Mouse (Mus musculus): ENCODE results near the gene Prickle2. TPM values are rescaled to one million over a fixed set of nuclear protein-coding genes. Genes with fewer than 3 reads are reported as not detected.

Gene Prickle2
- polyA plus RNA-seq, 1 experiment from 2014 or later = 4.4 TPM

- Histone ChIP-seq H3K4me2 (no peak overlapping the region), H3K27me3 (no peaks in the 10 kb centered on the region), H3K36me3 (no peaks in the 10 kb centered on the region), H3K4me1 (replicated peaks) (no peaks in the 10 kb centered on the region), H3K27ac (no peak overlapping the region), H3K4me3 (no peak overlapping the region), H3K9ac (no peak overlapping the region), H3K9me3 (replicated peaks) (no peaks in the 10 kb centered on the region)
- no peak for ATAC-seq (replicated peaks; ENCODE audit: insufficient number of reproducible peaks, insufficient read depth, low FRiP score, low read depth)
- 24% methylated on average over 1 of the region's 1 CpGs for WGBS
Observed at GRCm38 (mm10) chr6:92584026-92584425, 121.9 kb downstream of the Prickle2 start.

DNA sequence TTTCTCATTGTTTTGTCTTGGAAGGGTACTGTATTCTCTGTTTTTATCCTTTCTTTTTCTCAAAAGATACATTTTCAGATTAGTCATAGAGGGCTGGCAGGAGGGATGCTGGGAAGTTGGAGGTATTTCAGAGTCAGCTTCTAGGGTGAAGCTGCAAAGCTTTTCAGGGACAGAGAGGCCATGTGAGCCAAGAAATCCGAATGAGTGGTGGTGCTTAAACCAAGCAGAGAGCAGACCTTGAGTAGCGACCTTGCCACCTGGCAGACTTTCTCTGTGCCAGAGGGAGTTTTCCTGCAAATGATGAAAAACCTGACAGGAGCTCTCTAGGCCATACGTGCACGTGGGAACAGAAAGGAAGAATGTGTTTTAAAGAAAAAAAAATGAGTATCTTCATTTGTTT, 130.7 kb downstream of the Prickle2 start:
- H3K4me3 ChIP-seq = no peak overlapping the region
- H3K4me2 ChIP-seq = no peak overlapping the region
- no peaks in the 10 kb centered on the region for H3K36me3 ChIP-seq
- 0 out of 2 replicates have a peak, but pooled peaks cover 1% of the 10 kb centered on the region for H3K4me1 ChIP-seq (replicated peaks)
- H3K27ac ChIP-seq = no peak overlapping the region
- no peak for ATAC-seq (replicated peaks; ENCODE audit: insufficient number of reproducible peaks, insufficient read depth, low FRiP score, low read depth)
- H3K27me3 ChIP-seq = no peaks in the 10 kb centered on the region
- no peak overlapping the region for H3K9ac ChIP-seq
- WGBS = 69% methylated on average over 4 of the region's 4 CpGs
- no peaks in the 10 kb centered on the region for H3K9me3 ChIP-seq (replicated peaks)

DNA sequence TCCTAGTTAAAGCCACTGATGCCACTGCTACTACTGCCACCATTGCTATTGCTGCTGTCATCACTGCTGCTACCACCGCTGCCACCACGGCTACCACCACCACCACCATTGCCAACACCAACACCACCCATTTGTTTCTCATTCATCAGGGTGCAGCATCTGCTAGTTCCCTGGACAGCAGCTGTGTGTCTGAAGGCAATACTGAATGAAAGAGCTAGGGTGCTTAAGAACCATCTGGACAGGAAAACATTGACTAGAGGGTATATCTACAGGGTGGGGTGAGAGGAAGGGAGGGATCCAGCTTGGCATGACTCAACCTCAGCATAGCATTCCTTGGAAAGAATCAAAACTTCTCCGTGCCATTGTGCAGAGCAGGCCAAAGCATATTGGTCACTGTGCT, 133.8 kb downstream of the Prickle2 start:
- Histone ChIP-seq H3K4me3 (no peak overlapping the region), H3K27me3 (no peaks in the 10 kb centered on the region), H3K4me2 (no peak overlapping the region), H3K9ac (no peak overlapping the region), H3K4me1 (replicated peaks) (0 out of 2 replicates have a peak, but pooled peaks cover 4% of the 10 kb centered on the region), H3K27ac (no peak overlapping the region), H3K9me3 (replicated peaks) (no peaks in the 10 kb centered on the region), H3K36me3 (no peaks in the 10 kb centered on the region)
- whole genome bisulfite sequencing = 73% methylated on average over 3 of the region's 3 CpGs
- no peak for ATAC-seq (replicated peaks; ENCODE audit: insufficient number of reproducible peaks, insufficient read depth, low FRiP score, low read depth)

DNA sequence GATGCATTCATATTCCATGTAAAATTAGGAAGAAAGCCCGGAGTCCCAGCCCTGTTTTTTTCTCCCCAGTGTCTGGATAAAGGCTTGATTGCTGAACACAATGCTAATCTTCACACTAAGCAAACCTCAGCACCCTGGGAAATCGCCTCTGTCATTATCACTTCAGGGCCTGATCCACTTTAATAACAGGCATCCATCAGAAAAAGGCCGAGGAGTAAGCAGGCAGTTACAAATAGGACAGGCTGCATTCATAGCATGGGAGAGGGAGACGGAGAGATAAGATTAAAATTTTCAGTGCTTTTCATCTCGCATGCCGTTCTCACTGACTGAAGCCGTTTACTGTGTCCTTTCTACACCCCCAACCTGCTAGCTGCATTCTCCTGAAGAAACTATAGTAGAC, 135.9 kb downstream of the Prickle2 start:
- Histone ChIP-seq H3K36me3 (no peaks in the 10 kb centered on the region), H3K27ac (no peak overlapping the region), H3K9me3 (replicated peaks) (no peaks in the 10 kb centered on the region), H3K4me3 (no peak overlapping the region), H3K4me2 (no peak overlapping the region), H3K4me1 (replicated peaks) (0 out of 2 replicates have a peak, but pooled peaks cover 4% of the 10 kb centered on the region), H3K9ac (no peak overlapping the region), H3K27me3 (no peaks in the 10 kb centered on the region)
- 26% methylated on average over 7 of the region's 7 CpGs for WGBS
- no peak for ATAC-seq (replicated peaks; ENCODE audit: insufficient number of reproducible peaks, insufficient read depth, low FRiP score, low read depth)

- Histone ChIP-seq H3K27ac (no peak overlapping the region), H3K36me3 (no peaks in the 10 kb centered on the region), H3K9ac (no peak overlapping the region), H3K4me1 (replicated peaks) (0 out of 2 replicates have a peak, but pooled peaks cover 4% of the 10 kb centered on the region), H3K9me3 (replicated peaks) (no peaks in the 10 kb centered on the region), H3K4me2 (no peak overlapping the region), H3K27me3 (no peaks in the 10 kb centered on the region), H3K4me3 (no peak overlapping the region)
- ATAC-seq (replicated peaks; ENCODE audit: insufficient number of reproducible peaks, insufficient read depth, low FRiP score, low read depth) = no peak
- WGBS = 73% methylated on average over 4 of the region's 4 CpGs
Observed at GRCm38 (mm10) chr6:92569283-92569682, 136.7 kb downstream of the Prickle2 start.

- ATAC-seq (replicated peaks; ENCODE audit: insufficient number of reproducible peaks, insufficient read depth, low FRiP score, low read depth) = no peak
- H3K4me1 ChIP-seq (replicated peaks) = no peaks in the 10 kb centered on the region
- H3K4me3 ChIP-seq = no peak overlapping the region
- no peak overlapping the region for H3K4me2 ChIP-seq
- H3K9ac ChIP-seq = no peak overlapping the region
- H3K36me3 ChIP-seq = no peaks in the 10 kb centered on the region
- no peaks in the 10 kb centered on the region for H3K27me3 ChIP-seq
- 95% methylated on average over 1 of the region's 1 CpGs for WGBS
- H3K27ac ChIP-seq = no peak overlapping the region
- no peaks in the 10 kb centered on the region for H3K9me3 ChIP-seq (replicated peaks)
Observed at GRCm38 (mm10) chr6:92559261-92559660, 146.7 kb downstream of the Prickle2 start.

DNA sequence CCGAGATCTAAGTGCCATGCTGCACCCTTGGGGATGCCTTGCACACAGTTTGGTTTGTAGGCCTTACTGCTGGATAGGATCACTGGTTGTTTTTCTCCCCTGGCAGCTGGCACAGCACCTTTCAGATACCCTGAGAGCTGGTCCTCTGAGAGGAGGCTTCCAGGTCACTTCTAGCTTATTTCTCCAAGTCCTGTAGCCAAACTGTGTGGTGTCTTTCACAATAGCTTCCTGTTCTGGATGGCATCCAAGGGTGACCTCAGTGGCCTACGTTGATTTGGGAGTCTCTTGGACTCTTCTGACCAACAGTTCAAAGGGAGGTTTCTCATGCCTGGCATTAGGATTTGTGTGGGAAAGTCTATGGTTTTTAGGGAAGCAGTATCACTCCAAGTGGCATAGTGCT, 150.3 kb downstream of the Prickle2 start:
- no peak overlapping the region for H3K4me3 ChIP-seq
- no peak overlapping the region for H3K4me2 ChIP-seq
- no peaks in the 10 kb centered on the region for H3K27me3 ChIP-seq
- ATAC-seq (replicated peaks; ENCODE audit: insufficient number of reproducible peaks, insufficient read depth, low FRiP score, low read depth) = no peak
- 46% methylated on average over 2 of the region's 2 CpGs for WGBS
- H3K36me3 ChIP-seq = no peaks in the 10 kb centered on the region
- H3K9me3 ChIP-seq (replicated peaks) = no peaks in the 10 kb centered on the region
- no peak overlapping the region for H3K9ac ChIP-seq
- no peak overlapping the region for H3K27ac ChIP-seq
- no peaks in the 10 kb centered on the region for H3K4me1 ChIP-seq (replicated peaks)

- no peak for ATAC-seq (replicated peaks; ENCODE audit: insufficient number of reproducible peaks, insufficient read depth, low FRiP score, low read depth)
- WGBS = 75% methylated on average over 4 of the region's 4 CpGs
- Histone ChIP-seq H3K4me1 (replicated peaks) (no peaks in the 10 kb centered on the region), H3K9me3 (replicated peaks) (no peaks in the 10 kb centered on the region), H3K27ac (no peak overlapping the region), H3K27me3 (no peaks in the 10 kb centered on the region), H3K9ac (no peak overlapping the region), H3K4me3 (no peak overlapping the region), H3K4me2 (no peak overlapping the region), H3K36me3 (no peaks in the 10 kb centered on the region)
Observed at GRCm38 (mm10) chr6:92553086-92553485, 152.9 kb downstream of the Prickle2 start.

DNA sequence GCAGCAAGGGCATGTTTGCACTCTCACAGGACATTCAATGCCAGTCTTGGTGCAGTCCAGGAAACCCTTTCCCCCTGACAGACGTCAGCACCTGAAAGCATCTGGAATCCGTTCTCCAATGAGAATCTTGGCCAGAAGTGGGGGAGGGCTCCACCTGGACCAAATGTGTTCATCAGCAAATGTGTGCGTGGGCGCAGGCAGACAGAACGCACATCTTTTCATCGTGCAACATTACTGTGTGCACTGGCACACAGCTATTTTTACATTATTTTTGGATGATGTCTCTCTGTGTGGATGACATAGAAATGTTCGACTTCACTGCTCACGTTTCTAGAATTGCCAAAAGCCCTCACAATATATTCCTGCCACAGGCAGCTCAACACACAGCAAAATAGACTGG, 156.7 kb downstream of the Prickle2 start:
- Histone ChIP-seq H3K9ac (no peak overlapping the region), H3K4me3 (no peak overlapping the region), H3K27me3 (no peaks in the 10 kb centered on the region), H3K4me2 (no peak overlapping the region), H3K36me3 (no peaks in the 10 kb centered on the region), H3K27ac (no peak overlapping the region), H3K9me3 (replicated peaks) (no peaks in the 10 kb centered on the region), H3K4me1 (replicated peaks) (no peaks in the 10 kb centered on the region)
- WGBS = 71% methylated on average over 8 of the region's 8 CpGs
- ATAC-seq (replicated peaks; ENCODE audit: insufficient number of reproducible peaks, insufficient read depth, low FRiP score, low read depth) = no peak

DNA sequence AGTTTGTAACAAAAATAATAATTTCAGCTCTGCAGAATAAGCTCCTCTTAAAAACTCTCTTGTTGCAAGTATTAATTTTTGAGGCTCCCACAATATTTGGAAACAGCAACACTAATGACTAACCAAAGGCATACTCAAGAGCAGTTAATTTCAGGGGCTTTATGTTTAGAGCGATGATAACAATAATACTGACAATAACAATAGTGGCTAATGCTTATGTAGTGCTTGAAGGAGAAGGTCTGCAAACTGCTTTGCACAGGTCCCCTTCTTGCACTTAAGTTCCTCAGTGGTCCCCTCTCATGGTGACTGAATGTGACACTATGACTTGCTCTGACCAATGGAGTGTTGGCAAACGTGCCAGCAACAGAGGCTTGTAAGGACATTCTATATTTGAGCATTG, 160.8 kb downstream of the Prickle2 start:
- ATAC-seq (replicated peaks; ENCODE audit: insufficient number of reproducible peaks, insufficient read depth, low FRiP score, low read depth) = no peak

DNA sequence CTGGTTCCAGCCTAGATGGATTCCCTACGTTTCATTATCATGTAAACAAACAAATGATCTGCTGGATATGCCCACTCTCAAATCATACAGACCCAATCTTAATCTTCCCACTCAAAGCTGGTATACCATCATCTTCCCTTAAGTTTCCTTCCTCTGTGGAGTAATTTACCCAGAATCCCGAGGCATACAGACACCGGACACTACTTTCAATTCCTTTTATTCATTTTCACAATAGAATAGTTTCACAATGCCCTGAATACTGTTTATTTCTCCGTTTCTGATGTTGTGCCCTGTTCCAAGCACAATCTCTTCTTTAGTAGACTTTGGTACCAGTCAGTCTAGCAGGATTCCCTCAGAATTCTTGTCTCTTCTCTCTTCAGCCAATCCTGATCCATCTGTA, 162.1 kb downstream of the Prickle2 start:
- no peak for ATAC-seq (replicated peaks; ENCODE audit: insufficient number of reproducible peaks, insufficient read depth, low FRiP score, low read depth)
- H3K36me3 ChIP-seq = no peaks in the 10 kb centered on the region
- no peak overlapping the region for H3K9ac ChIP-seq
- H3K27ac ChIP-seq = no peak overlapping the region
- 75% methylated on average over 4 of the region's 4 CpGs for WGBS
- H3K4me2 ChIP-seq = no peak overlapping the region
- no peaks in the 10 kb centered on the region for H3K9me3 ChIP-seq (replicated peaks)
- H3K4me1 ChIP-seq (replicated peaks) = no peaks in the 10 kb centered on the region
- H3K27me3 ChIP-seq = no peaks in the 10 kb centered on the region
- no peak overlapping the region for H3K4me3 ChIP-seq

More for the DNA sequence above, 160.8 kb downstream of the Prickle2 start:
- Histone ChIP-seq H3K27me3 (no peaks in the 10 kb centered on the region), H3K4me1 (replicated peaks) (no peaks in the 10 kb centered on the region), H3K27ac (no peak overlapping the region), H3K9ac (no peak overlapping the region), H3K36me3 (no peaks in the 10 kb centered on the region), H3K4me2 (no peak overlapping the region), H3K9me3 (replicated peaks) (no peaks in the 10 kb centered on the region), H3K4me3 (no peak overlapping the region)
- 83% methylated on average over 2 of the region's 2 CpGs for WGBS

DNA sequence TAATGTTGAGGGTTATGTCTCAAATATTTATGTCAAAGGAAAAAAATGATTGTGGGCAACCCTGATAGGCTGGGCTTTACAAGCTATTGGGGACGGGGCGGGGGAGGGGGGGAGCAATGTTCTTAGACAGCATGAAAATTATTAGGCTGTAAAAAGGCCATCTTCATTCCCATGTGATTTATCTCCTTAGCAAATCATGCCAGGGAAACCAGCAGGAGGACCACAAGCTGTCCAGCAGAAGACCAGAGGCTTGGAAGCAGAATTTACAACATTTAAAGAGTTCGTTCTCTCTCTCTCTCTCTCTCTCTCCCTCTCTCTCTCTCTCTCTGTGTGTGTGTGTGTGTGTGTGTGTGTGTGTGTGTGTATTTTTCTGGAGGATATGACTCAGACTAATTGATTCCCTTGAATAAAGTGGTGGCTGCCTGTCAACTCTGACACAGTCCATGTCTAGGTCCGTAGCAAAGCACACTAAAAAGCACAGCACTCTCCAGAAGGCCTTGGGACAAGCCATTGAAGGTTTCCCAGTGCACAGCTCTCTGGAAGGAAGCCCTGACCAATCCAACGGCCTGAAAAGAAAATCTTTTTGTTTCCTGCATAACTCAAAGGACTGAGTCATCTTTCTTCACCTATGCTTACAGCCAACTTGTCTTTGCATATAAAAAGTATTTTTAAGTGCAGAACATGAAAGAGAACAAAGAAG, 163.4 kb downstream of the Prickle2 start:
- peak overlapping the region; percentile 6; the same call in 1 of the 2 replicates for H3K27ac ChIP-seq
- no peak for ATAC-seq (replicated peaks; ENCODE audit: insufficient number of reproducible peaks, insufficient read depth, low FRiP score, low read depth)
- no peaks in the 10 kb centered on the region for H3K36me3 ChIP-seq
- no peak overlapping the region for H3K4me3 ChIP-seq
- H3K27me3 ChIP-seq = no peaks in the 10 kb centered on the region
- 56% methylated on average over 5 of the region's 5 CpGs for WGBS
- no peaks in the 10 kb centered on the region for H3K4me1 ChIP-seq (replicated peaks)
- H3K9me3 ChIP-seq (replicated peaks) = no peaks in the 10 kb centered on the region
- H3K4me2 ChIP-seq = no peak overlapping the region
- no peak overlapping the region for H3K9ac ChIP-seq
